8 mouse cellular contexts compared by ENCODE assay signal in genomic region chr5:121631106-121631647, GRCm38 (mm10). TPM values are rescaled to one million over a fixed set of nuclear protein-coding genes. Genes with fewer than 3 reads are reported as not detected.
DNase-seq lines count a peak whose midpoint lies in the region; TF ChIP-seq lines count a peak whose summit lies in the region.
"Not testable (repeated sequence)": the region's sequence is repeated elsewhere in the genome, so short reads cannot be mapped to it uniquely, and the experiment has no call there.

No protein-coding gene starts in this region.

- TF ChIP-seq CTCF in ES-Bruce4 (IDR thresholded peaks at IDR 0.05; ENCODE audit: low read depth, low read length), result peak; percentile 51
- TF ChIP-seq CTCF in brain, embryonic 14.5 days (IDR thresholded peaks at IDR 0.05; ENCODE audit: borderline replicate concordance, extremely low read depth, insufficient read depth, insufficient read length), result peak; percentile 14; the same call in 1 of the 2 replicates
- peak; percentile 26; the same call in 1 of the 2 replicates for TF ChIP-seq CTCF in heart, adult 2 months (IDR thresholded peaks at IDR 0.05)
- not testable (repeated sequence) for TF ChIP-seq CTCF in kidney, adult 2 months (conservative IDR thresholded peaks at IDR 0.05; ENCODE audit: insufficient read depth, insufficient read length, low read depth, low read length)
- peak; percentile 42 for TF ChIP-seq CTCF in layer of hippocampus, adult 2 months (conservative IDR thresholded peaks at IDR 0.05)

- intact Hi-C loops in heart, adult 2 months (cut with DNase I), result not testable (repeated sequence)

- not testable (repeated sequence) for H3K9ac ChIP-seq in ES-Bruce4 (ENCODE audit: low read depth, poor library complexity, severe bottlenecking); heart, adult 2 months (ENCODE audit: low read depth, low read length)

- H3K79me2 ChIP-seq in heart, adult 2 months (replicated peaks; ENCODE audit: control insufficient read depth, insufficient read depth, low read length), result not testable (repeated sequence)

- H3K27me3 ChIP-seq in ES-Bruce4 (ENCODE audit: control insufficient read depth, insufficient read depth, low read length, poor library complexity, severe bottlenecking); heart, adult 2 months (ENCODE audit: control insufficient read depth, insufficient read depth, low read length); kidney, adult 2 months (replicated peaks; ENCODE audit: control insufficient read depth, insufficient read depth, low read length): not testable (repeated sequence)

- not testable (repeated sequence) for H3K4me3 ChIP-seq in ES-Bruce4 (ENCODE audit: low read depth, low read length); heart, adult 2 months; kidney, adult 2 months (ENCODE audit: insufficient read depth, low read depth, low read length); layer of hippocampus, adult 2 months

- not testable (repeated sequence) for TF ChIP-seq EP300 in ES-Bruce4 (IDR thresholded peaks at IDR 0.05; ENCODE audit: insufficient read depth, low read depth, low read length); heart, adult 2 months (IDR thresholded peaks at IDR 0.05; ENCODE audit: insufficient read depth, low read depth, low read length)

- DNase-seq in brain, embryonic 14.5 days (ENCODE audit: low read depth); heart, adult 2 months; layer of hippocampus, adult 2 months (ENCODE audit: low spot score in 2 of 2): not testable (repeated sequence)
- peak; percentile 37 for DNase-seq in kidney, adult 2 months
- peak; percentile 18 for DNase-seq in lung, postnatal 10 days
- DNase-seq in spleen, postnatal 4 days (ENCODE audit: low spot score in 2 of 2), result peak; percentile 40 to 72
- peak; percentile 61 for DNase-seq in thymus, postnatal 4 days

- not testable (repeated sequence) for H3K4me1 ChIP-seq in ES-Bruce4 (ENCODE audit: control insufficient read depth, insufficient read depth, low read length); heart, adult 2 months (ENCODE audit: control insufficient read depth, insufficient read depth, low read length); kidney, adult 2 months (ENCODE audit: control insufficient read depth, insufficient read depth, low read length)

- not testable (repeated sequence) for TF ChIP-seq POLR2A in ES-Bruce4 (IDR thresholded peaks at IDR 0.05; ENCODE audit: insufficient read depth, low read length); brain, embryonic 14.5 days (IDR thresholded peaks at IDR 0.05; ENCODE audit: borderline replicate concordance, extremely low read depth, insufficient read depth, insufficient read length, poor library complexity, severe bottlenecking); heart, adult 2 months (IDR thresholded peaks at IDR 0.05; ENCODE audit: insufficient read depth, low read depth, low read length); kidney, adult 2 months (IDR thresholded peaks at IDR 0.05; ENCODE audit: low read depth, low read length)

- WGBS in heart, adult 2 months, result 64% methylated on average over 9 of the region's 9 CpGs
- 66% methylated on average over 9 of the region's 9 CpGs for WGBS in kidney, adult 2 months

- not testable (repeated sequence) for H3K27ac ChIP-seq in ES-Bruce4 (ENCODE audit: insufficient read depth, low read length); heart, adult 2 months; kidney, adult 2 months (ENCODE audit: insufficient read depth, low read depth, low read length); layer of hippocampus, adult 2 months

- not testable (repeated sequence) for H3K9me3 ChIP-seq in ES-Bruce4 (replicated peaks; ENCODE audit: control insufficient read depth, insufficient read depth, low read length, poor library complexity, severe bottlenecking)

- not testable (repeated sequence) for H3K36me3 ChIP-seq in ES-Bruce4 (ENCODE audit: control insufficient read depth, insufficient read depth, low read length, poor library complexity, severe bottlenecking); heart, adult 2 months (ENCODE audit: control insufficient read depth, insufficient read depth, low read length); kidney, adult 2 months (ENCODE audit: control insufficient read depth, insufficient read depth, low read length)

RNA-seq across cellular contexts. Expression of gene Acad12, which starts 12.4 kb away (rescaled TPM):
- polyA plus RNA-seq in ES-Bruce4 (2011; ENCODE audit: insufficient read depth, insufficient read length, low read depth, missing spikeins), result 5.8 and 6.3 TPM in 2 replicates
- polyA plus RNA-seq in brain, embryonic 14.5 days (2012; rRNA removed), result 1.5 and 1.8 TPM in 2 replicates
- total RNA-seq in heart, adult 2 months (2021), result 10 to 100 TPM; 68.2 to 80.2 TPM
- 85.7 and 125 TPM in 2 replicates for polyA plus RNA-seq in heart, adult 2 months (2012; rRNA removed)
- polyA plus RNA-seq in kidney, adult 2 months (2012; rRNA removed), result 47.0 and 51.4 TPM in 2 replicates
- total RNA-seq in layer of hippocampus, adult 2 months (2021), result 1 to 10 TPM; 5.5 to 6.8 TPM

RNA-seq across cellular contexts. Expression of gene Acad10, which starts 29.1 kb away (rescaled TPM):
- polyA plus RNA-seq in ES-Bruce4 (2011; ENCODE audit: insufficient read depth, insufficient read length, low read depth, missing spikeins), result 5.8 and 9.0 TPM in 2 replicates
- 1.8 and 2.8 TPM in 2 replicates for polyA plus RNA-seq in brain, embryonic 14.5 days (2012; rRNA removed)
- total RNA-seq in heart, adult 2 months (2021), result 10 to 100 TPM; 24.1 to 24.7 TPM
- 5.2 and 6.6 TPM in 2 replicates for polyA plus RNA-seq in heart, adult 2 months (2012; rRNA removed)
- 55.9 and 68.1 TPM in 2 replicates for polyA plus RNA-seq in kidney, adult 2 months (2012; rRNA removed)
- total RNA-seq in layer of hippocampus, adult 2 months (2021), result 1 to 10 TPM; 4.2 to 4.3 TPM

RNA-seq across cellular contexts. Expression of gene Brap, which starts 29.2 kb away (rescaled TPM):
- 31.9 and 34.4 TPM in 2 replicates for polyA plus RNA-seq in ES-Bruce4 (2011; ENCODE audit: insufficient read depth, insufficient read length, low read depth, missing spikeins)
- polyA plus RNA-seq in brain, embryonic 14.5 days (2012; rRNA removed), result 31.4 and 41.5 TPM in 2 replicates
- total RNA-seq in heart, adult 2 months (2021), result 10 to 100 TPM; 27.8 to 29.8 TPM
- polyA plus RNA-seq in heart, adult 2 months (2012; rRNA removed), result 16.6 and 23.1 TPM in 2 replicates
- 44.0 and 50.1 TPM in 2 replicates for polyA plus RNA-seq in kidney, adult 2 months (2012; rRNA removed)
- 10 to 100 TPM; 67.8 to 68.4 TPM for total RNA-seq in layer of hippocampus, adult 2 months (2021)

RNA-seq across cellular contexts. Expression of gene Aldh2, which starts 37.6 kb away (rescaled TPM):
- 160 and 180 TPM in 2 replicates for polyA plus RNA-seq in ES-Bruce4 (2011; ENCODE audit: insufficient read depth, insufficient read length, low read depth, missing spikeins)
- polyA plus RNA-seq in brain, embryonic 14.5 days (2012; rRNA removed), result 141 and 169 TPM in 2 replicates
- total RNA-seq in heart, adult 2 months (2021), result 100 to 1,000 TPM; 339 to 371 TPM
- polyA plus RNA-seq in heart, adult 2 months (2012; rRNA removed), result 433 and 501 TPM in 2 replicates
- polyA plus RNA-seq in kidney, adult 2 months (2012; rRNA removed), result 1,369 and 1,431 TPM in 2 replicates
- total RNA-seq in layer of hippocampus, adult 2 months (2021), result 100 to 1,000 TPM; 125 to 134 TPM
